Mouse (Mus musculus): Measurements from ENCODE around the gene Appl2. TPM values are rescaled to one million over a fixed set of nuclear protein-coding genes. Genes with fewer than 3 reads are reported as not detected.

Appl2 gene
- polyA plus RNA-seq, 1 experiment from 2014 or later = 32.1 TPM

- H3K4me1 ChIP-seq = peaks cover 13% of the 10 kb centered on the region
- H3K36me3 ChIP-seq (replicated peaks) = peaks cover 53% of the 10 kb centered on the region
- H3K27ac ChIP-seq = no peak overlapping the region
- no peak for DNase-seq (ENCODE audit: extremely low spot score, low spot score)
- H3K27me3 ChIP-seq (ENCODE audit: poor library complexity, severe bottlenecking) = no peaks in the 10 kb centered on the region
- H3K4me3 ChIP-seq = no peak overlapping the region
- 89% methylated on average over 12 of the region's 12 CpGs for WGBS
- H3K9me3 ChIP-seq = no peaks in the 10 kb centered on the region
Measured at GRCm38 (mm10) chr10:83629190-83629781, 19.3 kb downstream of the Appl2 start.

- WGBS = 92% methylated on average over 4 of the region's 4 CpGs
- no peak for DNase-seq (ENCODE audit: extremely low spot score, low spot score)
- Histone ChIP-seq H3K27ac (no peak overlapping the region), H3K27me3 (ENCODE audit: poor library complexity, severe bottlenecking) (no peaks in the 10 kb centered on the region), H3K4me3 (no peak overlapping the region), H3K36me3 (replicated peaks) (peaks cover 58% of the 10 kb centered on the region), H3K4me1 (peaks cover 11% of the 10 kb centered on the region), H3K9me3 (no peaks in the 10 kb centered on the region)
Measured at GRCm38 (mm10) chr10:83628241-83628640, 20.3 kb downstream of the Appl2 start.

- Histone ChIP-seq H3K27ac (no peak overlapping the region), H3K4me1 (peaks cover under 1% of the 10 kb centered on the region), H3K9me3 (no peaks in the 10 kb centered on the region), H3K36me3 (replicated peaks) (peaks cover 56% of the 10 kb centered on the region), H3K4me3 (no peak overlapping the region), H3K27me3 (ENCODE audit: poor library complexity, severe bottlenecking) (no peaks in the 10 kb centered on the region)
- WGBS = 92% methylated on average over 9 of the region's 9 CpGs
- no peak for DNase-seq (ENCODE audit: extremely low spot score, low spot score)
Measured at GRCm38 (mm10) chr10:83627113-83627687, 21.3 kb downstream of the Appl2 start.

GRCm38 (mm10) chr10:83624841-83625240, 23.7 kb downstream of the Appl2 start:
- no peaks in the 10 kb centered on the region for H3K9me3 ChIP-seq
- H3K36me3 ChIP-seq (replicated peaks) = peaks cover 63% of the 10 kb centered on the region
- no peaks in the 10 kb centered on the region for H3K27me3 ChIP-seq (ENCODE audit: poor library complexity, severe bottlenecking)
- H3K4me1 ChIP-seq = 0 out of 2 replicates have a peak, but pooled peaks cover 3% of the 10 kb centered on the region
- H3K27ac ChIP-seq = no peak overlapping the region
- H3K4me3 ChIP-seq = no peak overlapping the region
- DNase-seq (ENCODE audit: extremely low spot score, low spot score) = no peak
- 93% methylated on average over 12 of the region's 12 CpGs for WGBS

- peaks cover 58% of the 10 kb centered on the region for H3K36me3 ChIP-seq (replicated peaks)
- no peak overlapping the region for H3K27ac ChIP-seq
- no peak overlapping the region for H3K4me3 ChIP-seq
- no peaks in the 10 kb centered on the region for H3K27me3 ChIP-seq (ENCODE audit: poor library complexity, severe bottlenecking)
- 0 out of 2 replicates have a peak, but pooled peaks cover 3% of the 10 kb centered on the region for H3K4me1 ChIP-seq
- H3K9me3 ChIP-seq = no peaks in the 10 kb centered on the region
- 90% methylated on average over 8 of the region's 8 CpGs for WGBS
- DNase-seq (ENCODE audit: extremely low spot score, low spot score) = no peak
Measured at GRCm38 (mm10) chr10:83624065-83624464, 24.5 kb downstream of the Appl2 start.

- peaks cover 46% of the 10 kb centered on the region for H3K36me3 ChIP-seq (replicated peaks)
- no peaks in the 10 kb centered on the region for H3K9me3 ChIP-seq
- H3K4me3 ChIP-seq = no peak overlapping the region
- no peak overlapping the region for H3K27ac ChIP-seq
- 94% methylated on average over 24 of the region's 24 CpGs for WGBS
- H3K4me1 ChIP-seq = 0 out of 2 replicates have a peak, but pooled peaks cover 3% of the 10 kb centered on the region
- no peak for DNase-seq (ENCODE audit: extremely low spot score, low spot score)
- H3K27me3 ChIP-seq (ENCODE audit: poor library complexity, severe bottlenecking) = no peaks in the 10 kb centered on the region
Measured at GRCm38 (mm10) chr10:83620350-83621055, 28.0 kb downstream of the Appl2 start.

- peaks cover 35% of the 10 kb centered on the region for H3K36me3 ChIP-seq (replicated peaks)
Measured at GRCm38 (mm10) chr10:83618819-83619440, 29.6 kb downstream of the Appl2 start.

GRCm38 (mm10) chr10:83617366-83617765, 31.2 kb downstream of the Appl2 start:
- Histone ChIP-seq H3K4me3 (no peak overlapping the region), H3K9me3 (no peaks in the 10 kb centered on the region), H3K36me3 (replicated peaks) (peaks cover 47% of the 10 kb centered on the region), H3K4me1 (0 out of 2 replicates have a peak, but pooled peaks cover 3% of the 10 kb centered on the region), H3K27me3 (ENCODE audit: poor library complexity, severe bottlenecking) (no peaks in the 10 kb centered on the region), H3K27ac (no peak overlapping the region)
- WGBS = 52% methylated on average over 10 of the region's 10 CpGs
- DNase-seq (ENCODE audit: extremely low spot score, low spot score) = peak; percentile 41

More at GRCm38 (mm10) chr10:83618819-83619440, 29.6 kb downstream of the Appl2 start:
- Histone ChIP-seq H3K4me1 (0 out of 2 replicates have a peak, but pooled peaks cover 3% of the 10 kb centered on the region), H3K9me3 (no peaks in the 10 kb centered on the region), H3K27me3 (ENCODE audit: poor library complexity, severe bottlenecking) (no peaks in the 10 kb centered on the region), H3K4me3 (no peak overlapping the region), H3K27ac (no peak overlapping the region)
- 91% methylated on average over 12 of the region's 12 CpGs for WGBS
- DNase-seq (ENCODE audit: extremely low spot score, low spot score) = no peak

GRCm38 (mm10) chr10:83612648-83613215, 35.8 kb downstream of the Appl2 start:
- no peaks in the 10 kb centered on the region for H3K4me1 ChIP-seq
- H3K4me3 ChIP-seq = no peak overlapping the region
- peaks cover 74% of the 10 kb centered on the region for H3K36me3 ChIP-seq (replicated peaks)
- H3K9me3 ChIP-seq = no peaks in the 10 kb centered on the region
- no peak overlapping the region for H3K27ac ChIP-seq
- DNase-seq (ENCODE audit: extremely low spot score, low spot score) = no peak
- no peaks in the 10 kb centered on the region for H3K27me3 ChIP-seq (ENCODE audit: poor library complexity, severe bottlenecking)
- 94% methylated on average over 14 of the region's 14 CpGs for WGBS

- no peaks in the 10 kb centered on the region for H3K9me3 ChIP-seq
- H3K27ac ChIP-seq = no peak overlapping the region
- DNase-seq (ENCODE audit: extremely low spot score, low spot score) = no peak
- H3K4me1 ChIP-seq = no peaks in the 10 kb centered on the region
- WGBS = 96% methylated on average over 5 of the region's 5 CpGs
- peaks cover 79% of the 10 kb centered on the region for H3K36me3 ChIP-seq (replicated peaks)
- no peaks in the 10 kb centered on the region for H3K27me3 ChIP-seq (ENCODE audit: poor library complexity, severe bottlenecking)
- H3K4me3 ChIP-seq = no peak overlapping the region
Measured at GRCm38 (mm10) chr10:83611863-83612262, 36.7 kb downstream of the Appl2 start.

- peaks cover 75% of the 10 kb centered on the region for H3K36me3 ChIP-seq (replicated peaks)
- H3K27me3 ChIP-seq (ENCODE audit: poor library complexity, severe bottlenecking) = no peaks in the 10 kb centered on the region
- no peak for DNase-seq (ENCODE audit: extremely low spot score, low spot score)
- H3K4me1 ChIP-seq = peaks cover 6% of the 10 kb centered on the region
- H3K4me3 ChIP-seq = no peak overlapping the region
- no peaks in the 10 kb centered on the region for H3K9me3 ChIP-seq
- H3K27ac ChIP-seq = no peak overlapping the region
- 94% methylated on average over 7 of the region's 7 CpGs for WGBS
Measured at GRCm38 (mm10) chr10:83610518-83610917, 38.0 kb downstream of the Appl2 start.

GRCm38 (mm10) chr10:83608596-83608995, 39.9 kb downstream of the Appl2 start:
- 90% methylated on average over 8 of the region's 8 CpGs for WGBS
- no peaks in the 10 kb centered on the region for H3K27me3 ChIP-seq (ENCODE audit: poor library complexity, severe bottlenecking)
- no peak overlapping the region for H3K4me3 ChIP-seq
- no peaks in the 10 kb centered on the region for H3K9me3 ChIP-seq
- H3K36me3 ChIP-seq (replicated peaks) = peaks cover 83% of the 10 kb centered on the region
- H3K4me1 ChIP-seq = peaks cover 14% of the 10 kb centered on the region
- no peak overlapping the region for H3K27ac ChIP-seq
- no peak for DNase-seq (ENCODE audit: extremely low spot score, low spot score)

Data from forebrain, embryonic 10.5 days (tissue).